Mouse (Mus musculus): ENCODE data around the gene Blm. TPM values are rescaled to one million over a fixed set of nuclear protein-coding genes. Genes with fewer than 3 reads are reported as not detected.

The Blm gene
- total RNA-seq (2021) = 1 to 10 TPM; 1.4 to 1.9 TPM
- long read RNA-seq, experiment 1 = 0 reads
- long read RNA-seq, experiment 2, partial matches to known transcripts = 0 of 2 reads
- long read RNA-seq, experiment 2, other reads (novel, unspliced or antisense) = 1 of 2 reads

DNA sequence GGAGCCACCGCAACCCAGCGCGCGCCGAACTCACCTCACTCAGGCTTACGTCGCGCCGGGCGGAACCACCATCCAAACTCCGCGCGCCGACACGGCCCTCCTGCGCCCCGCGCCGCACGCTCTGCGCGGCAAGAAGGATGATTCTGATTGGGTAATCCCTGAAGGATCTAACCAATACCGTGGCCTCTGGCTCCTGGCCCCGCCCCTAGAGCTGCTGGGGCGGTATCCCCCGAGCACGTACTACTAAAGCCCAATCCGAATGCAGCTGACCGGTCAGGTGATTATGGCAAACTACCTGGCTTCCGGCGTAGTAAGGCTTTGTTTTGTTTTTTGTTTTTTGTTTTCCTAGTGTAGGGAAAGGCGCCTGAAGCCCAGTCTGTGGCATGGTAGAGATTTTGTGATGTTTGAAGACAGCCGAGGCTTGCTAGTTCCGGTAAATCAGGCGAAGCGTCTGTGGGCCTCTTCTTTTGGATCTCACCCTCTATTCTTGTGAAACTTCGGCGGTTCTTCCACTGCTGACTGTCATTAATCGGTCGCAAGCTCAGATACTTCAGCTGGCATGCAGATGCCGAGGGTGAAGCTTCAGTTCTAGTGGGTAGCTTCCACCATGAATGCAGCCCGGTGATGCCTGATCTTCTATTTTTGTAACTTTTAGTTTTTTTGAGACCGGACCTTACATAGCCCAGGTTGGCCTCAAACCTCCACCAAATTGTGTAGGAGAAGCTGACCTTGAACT is at the start of gene Blm:
Gene Blm (minus strand): TSS at position 111 of the 736 bp plus-strand sequence.
- DNase-seq (ENCODE audit: low spot score) = peak; percentile 96

DNA sequence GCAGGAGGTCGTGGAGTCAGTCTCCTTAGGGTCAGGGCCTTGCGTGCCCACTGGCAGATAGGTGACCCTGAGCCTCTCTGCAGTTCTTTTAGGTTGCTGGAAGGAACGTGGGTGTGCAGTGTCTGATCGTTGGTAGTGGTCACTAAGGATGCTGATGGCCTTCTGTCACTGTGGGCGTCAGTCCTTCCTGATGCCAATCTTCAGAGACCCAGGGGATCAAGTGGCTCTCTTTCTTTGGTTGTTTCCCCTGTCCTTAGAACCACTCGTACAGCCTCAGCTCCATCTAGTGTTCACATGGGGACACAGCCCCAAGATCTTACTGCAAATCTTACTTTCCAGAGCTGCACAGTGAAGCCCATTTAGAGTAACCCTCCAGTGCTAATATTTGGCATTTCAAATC is 49.1 kb upstream of the Blm start:
- peak; percentile 48 for DNase-seq (ENCODE audit: low spot score)

DNA sequence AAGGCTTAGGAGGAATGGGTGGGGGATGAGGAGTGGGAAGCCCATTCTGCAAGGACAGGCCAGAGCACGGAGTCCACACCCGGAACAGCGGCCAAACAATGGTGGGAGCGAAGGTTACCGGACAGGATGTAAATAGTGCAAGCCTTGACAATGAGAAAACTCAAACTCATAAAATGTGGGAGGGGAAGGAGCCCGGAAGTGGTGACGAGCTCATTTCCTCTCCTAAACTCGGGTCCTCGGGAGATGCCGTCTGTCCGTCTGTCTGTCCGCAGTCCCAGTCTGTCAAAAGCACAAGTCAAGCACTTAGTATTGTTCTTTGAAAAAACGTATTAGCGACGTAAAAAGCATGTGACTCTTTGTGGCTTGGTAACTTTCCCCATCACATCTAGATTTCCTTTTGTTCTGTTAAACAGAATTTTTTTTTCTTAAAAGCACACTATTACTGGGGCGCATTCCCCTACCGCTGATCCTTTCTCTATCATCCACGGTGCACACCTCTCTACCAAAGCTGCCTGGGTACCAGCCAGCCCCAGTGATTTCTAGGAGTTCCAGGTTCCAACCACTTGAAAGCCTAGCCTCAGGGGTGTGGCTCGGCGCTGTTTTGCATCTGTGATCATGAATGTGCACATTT is 48.0 kb upstream of the Blm start:
- no peak for DNase-seq (ENCODE audit: low spot score)

DNA sequence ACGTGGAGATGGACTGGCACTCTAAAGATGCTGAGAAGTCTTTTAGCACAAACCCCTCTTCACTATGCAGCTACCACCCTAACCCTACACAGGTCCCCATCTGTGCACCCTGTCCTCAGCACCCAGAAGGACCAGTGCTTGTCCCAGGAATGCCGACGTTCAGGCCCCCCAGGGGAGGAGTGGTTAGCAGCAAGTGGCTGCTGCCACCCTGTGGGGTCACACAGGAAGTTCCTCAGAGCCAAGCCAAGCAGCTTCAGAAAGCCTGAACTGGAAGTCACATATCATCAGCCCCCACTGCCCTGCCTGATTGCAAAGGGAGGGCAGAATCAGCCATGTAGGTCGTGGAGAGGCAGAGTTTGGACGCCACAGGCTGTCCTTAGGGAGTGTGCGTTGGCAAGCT is 45.4 kb upstream of the Blm start:
- DNase-seq (ENCODE audit: low spot score) = peak; percentile 30

DNA sequence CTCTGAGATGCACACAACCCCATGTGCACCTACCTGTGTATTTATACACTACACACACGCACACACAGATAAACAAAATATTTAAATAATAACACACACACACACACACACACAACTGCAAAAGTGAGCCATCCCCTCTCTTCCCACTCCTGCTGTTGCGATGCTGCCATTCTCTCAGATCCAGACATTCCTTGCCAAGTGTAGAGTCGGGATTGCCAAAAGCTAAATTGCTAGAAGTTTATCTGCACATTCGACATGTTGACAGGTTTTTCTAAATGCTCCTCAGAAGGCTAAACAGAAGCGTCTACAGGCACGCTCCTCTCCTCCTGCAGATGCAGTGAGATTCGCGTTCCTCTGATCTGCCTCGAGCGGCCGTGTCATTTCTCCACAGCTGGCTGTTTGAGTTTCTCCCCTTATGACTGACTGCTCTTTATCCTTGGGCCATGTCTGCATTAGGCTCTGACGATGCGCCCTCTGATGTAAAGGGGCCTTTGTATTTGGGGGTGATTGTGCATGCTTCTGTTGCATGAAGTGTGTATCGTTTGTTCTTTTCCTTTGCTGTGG is 42.6 kb upstream of the Blm start:
- DNase-seq (ENCODE audit: low spot score) = no peak

DNA sequence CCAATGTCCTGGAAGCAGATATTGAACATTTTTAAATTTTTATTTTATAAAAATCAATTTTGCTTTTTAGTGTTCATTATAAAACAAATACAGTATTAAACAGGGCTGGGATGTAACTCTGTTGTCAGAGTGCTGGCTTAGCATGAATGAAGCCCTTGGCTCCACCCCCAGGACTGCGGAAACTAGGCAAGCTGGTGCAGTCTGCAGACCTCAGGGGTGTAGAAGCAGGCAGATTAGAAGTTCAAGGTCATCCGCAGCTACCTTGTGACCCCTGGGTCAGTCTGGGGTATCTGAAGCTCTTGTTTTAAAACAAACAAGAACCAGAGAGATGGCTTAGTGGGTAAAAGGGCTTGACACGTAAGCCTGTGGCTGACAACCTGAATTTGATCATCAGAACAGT is 41.7 kb upstream of the Blm start:
- no peak for DNase-seq (ENCODE audit: low spot score)

DNA sequence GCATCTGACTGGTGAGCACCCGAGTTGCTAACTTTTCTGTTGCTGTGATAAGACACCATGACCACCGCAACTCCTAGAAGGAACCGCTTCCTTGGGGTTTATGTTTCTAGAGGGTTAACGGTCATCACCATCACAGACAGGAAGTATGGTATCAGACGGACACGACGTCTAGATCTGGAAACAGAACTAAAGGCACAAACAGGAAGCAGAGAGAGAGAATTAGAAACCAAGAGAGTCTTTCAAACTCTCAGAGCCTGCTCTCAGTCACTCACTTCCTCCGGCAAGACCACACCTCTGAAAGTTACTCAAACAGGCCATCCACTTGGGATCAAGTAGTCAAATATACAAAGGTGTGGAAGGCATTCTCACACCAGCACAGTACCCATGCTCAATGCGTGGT is 40.8 kb upstream of the Blm start:
- no peak for DNase-seq (ENCODE audit: low spot score)

DNA sequence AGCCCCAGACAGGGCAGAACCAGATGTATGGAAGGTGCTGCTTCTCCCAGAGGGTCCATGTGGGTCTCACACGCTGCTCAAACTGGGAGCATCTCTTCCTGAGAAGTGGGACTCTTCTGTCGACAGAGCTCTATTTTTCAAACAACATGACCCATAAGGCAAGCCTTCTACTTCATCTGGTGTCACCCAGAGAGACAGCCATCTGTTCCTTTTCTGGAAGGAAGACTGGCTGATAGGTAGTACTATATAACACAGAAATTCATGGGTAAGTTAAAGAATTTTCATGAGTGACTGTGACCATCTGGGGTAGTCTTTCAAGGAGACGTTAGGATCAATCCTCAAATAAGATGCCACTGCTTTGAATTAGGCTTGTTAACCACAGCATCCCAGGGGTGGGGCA is 38.2 kb upstream of the Blm start:
- DNase-seq (ENCODE audit: low spot score) = no peak

DNA sequence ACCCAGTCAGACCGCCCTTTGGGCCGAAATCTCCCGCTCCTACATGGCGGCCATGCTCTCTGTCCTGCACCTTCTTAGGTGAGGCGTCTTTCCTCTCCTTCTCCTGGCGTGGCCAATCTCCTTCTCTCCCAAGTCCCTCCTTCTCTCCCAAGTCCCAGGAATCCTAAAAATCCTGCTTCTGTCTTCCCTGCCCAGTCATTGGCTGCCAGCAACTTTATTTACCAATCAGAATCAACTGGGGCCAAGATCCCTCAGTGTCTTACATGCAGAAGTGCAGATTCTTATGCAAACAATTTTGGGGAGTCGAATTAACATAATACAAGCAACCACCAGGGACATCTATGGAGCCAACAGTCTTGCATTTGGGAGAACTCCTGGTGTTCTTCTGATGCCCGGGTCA is 33.1 kb upstream of the Blm start:
- no peak for DNase-seq (ENCODE audit: low spot score)

DNA sequence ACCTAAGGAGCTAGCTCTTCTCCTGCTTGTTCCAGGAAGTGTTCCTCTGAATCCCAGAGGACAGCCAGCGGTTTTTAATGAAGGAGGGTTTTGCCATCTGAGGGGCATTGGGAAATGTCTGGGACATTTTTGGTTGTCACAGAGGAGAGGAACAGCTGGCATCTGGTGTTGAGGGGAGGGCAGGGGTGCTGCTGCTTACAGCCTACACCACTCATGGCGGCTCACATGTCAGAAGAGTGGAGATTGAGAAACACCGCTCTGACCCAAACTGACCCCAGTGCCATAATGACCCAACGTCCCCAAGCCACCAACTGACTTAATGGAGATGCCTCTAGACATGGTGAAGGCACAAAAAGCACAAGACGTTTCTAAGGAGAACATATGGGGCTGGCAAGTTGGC is 27.0 kb upstream of the Blm start:
- no peak for DNase-seq (ENCODE audit: low spot score)

DNA sequence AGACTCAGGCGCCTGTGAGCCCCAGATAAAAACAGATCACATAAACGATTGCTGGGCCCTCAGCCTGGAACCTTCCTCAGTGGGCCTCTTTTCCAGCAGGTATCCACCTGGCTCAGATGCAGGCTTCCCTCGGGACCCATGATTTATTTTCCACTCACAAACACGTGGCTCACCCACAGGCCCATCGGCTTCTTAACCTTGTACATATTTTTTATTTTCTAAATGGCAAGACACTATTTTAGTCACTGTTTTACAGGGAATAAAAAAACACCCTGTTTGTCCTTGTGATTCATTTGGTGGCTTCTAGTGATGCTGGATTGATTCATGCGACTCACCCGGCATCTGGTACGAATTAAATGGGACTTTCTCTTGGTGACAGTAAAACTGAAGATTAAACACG is 26.4 kb upstream of the Blm start:
- no peak for DNase-seq (ENCODE audit: low spot score)

DNA sequence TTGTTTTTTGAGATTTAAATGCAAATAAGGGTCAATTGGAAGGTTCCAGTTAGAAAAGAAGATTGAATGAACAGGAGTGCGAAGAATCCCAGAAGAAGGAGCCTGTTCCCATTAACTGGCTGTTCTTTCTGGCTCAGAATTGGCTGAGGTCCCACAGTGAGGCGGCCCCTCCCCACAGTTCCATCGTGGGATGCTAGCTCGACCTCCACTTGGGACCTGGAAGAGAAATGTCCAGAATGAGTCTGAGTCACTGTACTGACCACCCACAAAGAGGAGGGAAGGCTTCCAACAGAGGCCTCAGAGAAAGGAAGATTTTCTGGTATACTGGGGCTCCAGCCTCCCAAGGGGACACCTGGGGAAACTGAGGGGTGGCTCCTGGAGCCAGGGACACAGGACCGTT is 23.7 kb upstream of the Blm start:
- DNase-seq (ENCODE audit: low spot score) = no peak

DNA sequence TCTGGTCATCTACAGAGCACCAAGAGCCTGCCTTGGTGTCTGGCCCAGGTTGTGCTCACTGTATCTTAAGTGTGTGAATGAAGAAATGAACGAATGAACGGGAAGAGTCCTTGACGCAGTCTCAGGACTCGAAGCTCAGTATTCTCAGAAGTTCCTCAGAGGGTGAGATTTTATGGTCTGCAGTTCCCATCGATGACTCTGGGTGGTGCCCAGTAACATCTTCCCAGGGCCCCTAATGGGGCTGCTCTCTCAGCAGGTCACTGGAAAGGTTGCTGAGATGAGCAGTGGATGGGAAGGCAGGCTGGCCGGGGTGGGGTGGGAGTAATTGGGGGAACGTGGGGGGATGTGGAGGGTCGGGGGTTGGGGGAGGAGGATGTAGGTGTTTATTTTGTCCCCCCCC is 23.2 kb upstream of the Blm start:
- DNase-seq (ENCODE audit: low spot score) = no peak

DNA sequence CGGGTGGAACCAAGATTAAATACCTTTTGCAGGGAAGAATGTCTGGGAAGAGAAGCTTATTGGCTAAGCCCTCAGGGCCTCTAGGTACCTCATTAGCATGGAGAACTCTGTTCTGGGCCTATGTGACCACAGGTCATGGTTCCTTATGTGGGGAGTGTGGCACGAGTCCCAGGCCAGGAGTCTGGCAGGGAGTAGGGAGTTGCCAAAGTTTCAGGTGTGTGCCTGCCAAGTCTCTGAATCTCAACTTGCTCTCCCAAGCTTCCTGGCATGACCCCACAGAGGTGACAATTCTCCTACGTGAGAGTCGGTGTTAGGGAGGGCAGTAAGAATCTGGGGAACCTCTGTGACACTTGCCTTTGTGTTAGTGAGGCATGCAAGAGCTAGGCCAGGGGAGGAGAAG is 22.2 kb upstream of the Blm start:
- no peak for DNase-seq (ENCODE audit: low spot score)

DNA sequence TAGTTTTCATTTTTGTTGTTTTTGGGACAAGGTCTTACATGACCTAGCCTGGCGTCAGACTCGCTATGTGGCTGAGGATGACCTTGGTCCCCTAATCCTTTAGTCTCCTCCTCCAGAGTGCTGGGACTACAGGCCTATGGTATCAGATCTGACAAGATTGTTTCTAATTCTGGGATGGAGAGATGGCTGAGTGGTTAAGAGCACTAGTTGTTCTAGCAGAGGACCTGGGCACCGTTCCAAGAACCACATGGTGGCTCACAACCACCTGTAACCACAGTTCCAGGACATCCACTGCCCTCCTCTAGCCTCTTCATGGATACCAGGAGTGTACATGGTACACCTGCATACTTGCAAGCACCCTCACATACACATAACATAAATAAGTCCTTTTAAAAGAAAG is 21.2 kb upstream of the Blm start:
- no peak for DNase-seq (ENCODE audit: low spot score)

DNA sequence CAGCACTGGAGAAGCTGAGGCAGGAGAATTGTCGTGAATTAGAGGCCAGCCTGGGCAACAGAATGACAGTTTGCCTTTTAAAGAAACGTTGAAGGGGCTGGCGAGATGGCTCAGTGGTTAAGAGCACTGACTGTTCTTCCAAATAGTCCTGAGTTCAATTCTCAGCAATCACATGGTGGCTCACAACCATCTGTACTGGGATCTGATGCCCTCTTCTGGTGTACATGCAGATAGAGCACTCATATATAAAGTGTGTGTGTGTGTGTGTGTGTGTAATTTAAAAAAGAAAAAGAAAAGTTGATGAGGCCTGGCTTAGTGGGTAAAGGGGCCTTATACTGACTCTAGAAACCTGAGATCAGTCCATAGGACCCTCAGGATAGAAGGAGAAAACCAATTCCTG is 20.2 kb upstream of the Blm start:
- no peak for DNase-seq (ENCODE audit: low spot score)

DNA sequence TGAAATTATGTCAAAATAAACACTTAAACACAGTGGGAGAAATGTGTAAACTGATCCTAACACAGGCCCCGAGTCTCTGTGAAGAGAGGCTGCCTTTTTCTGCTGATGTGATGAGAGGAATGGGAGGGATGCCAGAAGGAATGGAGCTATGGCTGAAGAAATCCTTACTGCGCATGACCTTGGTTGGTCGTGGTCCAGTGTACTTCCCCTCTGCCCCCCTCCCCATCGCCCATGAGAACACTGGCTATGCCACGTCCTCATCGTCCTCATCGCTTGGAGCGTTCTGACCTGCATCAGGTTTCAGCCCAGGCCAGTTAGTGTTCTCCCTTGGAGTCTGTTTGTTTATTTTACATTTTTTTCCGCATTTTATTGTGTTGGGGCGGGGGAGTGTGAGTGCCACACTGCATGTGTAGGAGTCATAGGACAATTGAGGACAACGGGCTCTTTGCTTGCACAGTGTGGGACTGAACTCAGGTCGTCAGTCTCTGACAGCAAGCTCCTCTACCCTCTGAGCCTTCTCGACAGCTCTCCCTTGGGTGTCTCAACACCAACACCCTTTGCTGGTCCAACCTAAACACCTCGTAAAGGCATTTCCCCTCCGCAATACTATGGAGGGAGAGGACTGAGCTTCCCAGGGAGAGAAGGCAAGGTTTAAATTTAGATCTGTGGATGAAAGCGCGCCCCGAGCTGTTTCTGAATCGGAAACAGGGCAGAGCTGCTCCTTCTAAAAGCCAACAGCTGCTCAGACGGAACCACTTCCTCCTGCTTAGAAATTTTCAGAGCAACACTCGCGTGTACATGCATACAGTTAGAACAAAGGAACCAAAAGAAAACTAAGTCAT is 19.5 kb upstream of the Blm start:
- DNase-seq (ENCODE audit: low spot score) = no peak

DNA sequence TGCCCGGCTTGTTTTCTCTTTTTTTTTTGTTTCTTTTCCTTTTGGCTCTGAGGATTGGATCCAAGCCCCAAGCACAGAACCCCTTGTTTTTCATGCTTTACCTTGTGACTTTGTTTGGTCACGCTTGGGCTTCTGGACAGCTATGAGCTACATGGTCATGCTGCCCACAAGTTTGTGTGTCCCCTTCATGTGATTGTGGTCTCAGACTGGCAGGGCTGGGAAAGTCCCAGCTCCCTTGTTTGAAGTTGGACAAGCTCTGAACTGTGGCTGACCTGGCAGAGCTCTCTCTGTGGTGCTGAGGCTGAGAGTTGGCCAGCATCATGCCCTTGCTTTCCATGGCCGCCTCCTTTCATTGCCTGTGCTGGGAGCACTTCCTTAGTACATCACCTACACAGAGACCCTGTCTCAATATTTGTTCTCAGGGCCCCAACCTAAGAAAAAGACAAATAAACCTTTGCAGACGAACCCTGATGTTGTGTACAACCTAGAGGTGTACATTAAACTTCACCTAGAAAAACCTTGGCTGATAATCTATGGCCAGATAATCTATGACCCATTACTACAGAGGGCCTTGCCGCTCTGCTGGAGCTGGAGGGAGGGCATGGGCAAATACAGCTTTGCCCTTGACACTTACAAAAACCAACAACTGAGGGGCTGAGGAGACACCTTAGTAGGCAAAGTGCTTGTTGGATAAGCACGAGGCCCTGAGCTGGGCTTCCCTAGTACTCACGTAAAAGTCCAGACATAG is 13.8 kb upstream of the Blm start:
- no peak for DNase-seq (ENCODE audit: low spot score)

DNA sequence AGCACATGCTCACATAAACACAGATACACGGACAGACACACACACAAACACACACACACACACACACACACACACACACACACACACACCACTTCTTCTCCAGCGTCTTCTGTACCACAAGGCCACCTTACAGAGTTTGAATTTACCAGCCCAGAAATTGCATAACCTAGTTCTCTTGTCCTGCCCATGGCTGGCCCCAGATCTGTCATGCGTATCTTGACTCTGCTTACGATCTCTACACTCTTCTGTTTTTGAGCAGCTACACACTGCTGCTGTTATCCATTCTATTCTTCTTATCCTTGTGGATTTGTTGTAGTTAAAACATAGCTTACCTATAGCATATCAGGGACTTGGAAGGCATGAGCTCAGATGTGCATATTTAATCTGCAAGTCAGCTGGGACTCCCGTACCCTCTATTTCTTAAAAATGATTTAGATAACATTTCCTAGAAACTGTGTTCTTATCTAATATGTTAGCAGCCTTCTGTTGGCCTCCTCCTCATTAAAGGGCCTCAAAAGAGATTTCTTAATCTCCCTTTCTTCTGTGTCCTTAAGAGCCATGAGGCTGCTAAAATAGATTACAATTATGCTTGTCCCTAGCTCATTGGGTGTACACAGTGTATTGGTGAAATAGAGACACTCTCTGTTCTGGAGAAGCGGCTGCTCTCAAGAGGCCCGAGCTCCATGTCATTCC is 7.4 kb upstream of the Blm start:
- DNase-seq (ENCODE audit: low spot score) = no peak

DNA sequence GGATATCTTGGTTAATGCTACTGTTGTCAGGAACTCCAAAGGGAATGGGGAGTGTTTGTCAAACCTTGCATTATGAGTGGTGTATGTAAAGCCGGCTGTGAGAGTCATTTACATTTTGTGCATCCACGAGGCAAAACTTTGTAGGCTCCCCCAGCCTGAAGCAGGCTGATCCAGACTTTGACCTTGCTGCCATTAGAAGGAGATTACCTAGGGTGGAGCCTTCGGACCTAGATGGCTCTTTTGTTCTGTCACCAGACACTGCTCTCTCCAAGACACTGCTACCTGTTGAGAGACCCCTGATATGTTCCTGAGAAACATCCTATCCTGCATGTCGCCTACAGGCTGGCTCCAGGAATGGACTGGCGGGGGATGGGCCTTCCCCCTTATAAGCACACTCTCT is 4.7 kb upstream of the Blm start:
- DNase-seq (ENCODE audit: low spot score) = no peak
